Mouse (Mus musculus) Patski (cell line): Measurements from ENCODE around the gene Strada. TPM values are rescaled to one million over a fixed set of nuclear protein-coding genes. Genes with fewer than 3 reads are reported as not detected.

Source experiments
- ATAC-seq: fragments of 100-300 bp; one replicate; pipeline ENCODE4 v1.8.0; 2021
- CTCF ChIA-PET: fragments of 350-600 bp; sonication (Branson Sonifier 250); formaldehyde crosslinking; loops from one replicate; lab custom pipeline; 2022; ENCODE audit warnings: inconsistent platforms; lab: Charles Lee
- POLR2A ChIA-PET: fragments of 350-600 bp; sonication (Branson Sonifier 250); formaldehyde crosslinking; loops from one replicate; lab custom pipeline; 2022; ENCODE audit warnings: antibody characterized with exemption, inconsistent platforms; lab: Charles Lee
- DNase-seq: peaks from one replicate; pipeline ENCODE4 v3.0.0-alpha.2; 2011; ENCODE audit warnings: low read depth, low spot score
- H3K27me3 ChIP-seq: fragments of 371-371 bp; one replicate; pipeline ENCODE4 v1.5.1; 2021
- CTCF ChIP-seq: fragments of 100-300 bp; IDR thresholded peaks from one replicate; pipeline ENCODE4 v1.5.1; 2021
- in situ Hi-C: fragments of 300-500 bp; cut with MboI; formaldehyde crosslinking; loops from 3 replicates; pipeline ENCODE4 v1.11.1; 2018; ENCODE audit warnings: low pct_unique_long_range_greater_than_20kb, mixed read lengths
- polyA plus RNA-seq: library from polyadenylated mRNA; unstranded; gene quantifications from one replicate; pipeline ENCODE4 v1.2.3, GENCODE M21; 2021

Strada gene
- polyA plus RNA-seq, 1 experiment from 2014 or later: 23.3 TPM

DNA sequence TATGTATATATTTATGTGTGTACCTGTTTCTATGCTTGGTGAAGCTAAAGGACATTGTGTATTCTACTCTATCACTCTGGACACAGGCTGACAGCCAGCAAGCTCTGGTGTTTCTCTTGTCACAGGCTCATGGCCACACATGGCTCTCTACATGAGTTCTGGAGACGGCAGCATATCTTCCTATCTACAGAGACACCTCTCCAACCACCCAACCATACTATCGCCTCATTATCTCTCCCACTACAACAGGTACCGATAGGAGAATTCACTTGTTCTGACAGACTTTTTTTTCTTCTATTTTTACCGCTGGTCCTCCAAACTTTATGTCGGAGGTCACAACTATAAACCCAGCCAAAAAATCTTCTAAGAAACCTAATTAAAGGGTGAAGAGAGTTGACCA is 9.7 kb downstream of the Strada start:
- in situ Hi-C loops: no loop called here
- CTCF ChIA-PET: no interaction called here
- ATAC-seq: no peak
- no peaks in the 10 kb centered on the region for H3K27me3 ChIP-seq
- TF ChIP-seq CTCF: no peak
- POLR2A ChIA-PET: interaction anchor here (1.1 kb wide), 1 partner anchor 16 kb away, joined by 3 read pairs; no protein-coding TSS in a partner anchor
- DNase-seq: no peak

GRCm38 (mm10) chr11:106191716-106192115 is 10.3 kb downstream of the Strada start:
- in situ Hi-C loops: no loop called here
- ChIA-PET POLR2A (no interaction called here), CTCF (no interaction called here)
- DNase-seq (no peak), ATAC-seq (no peak)
- H3K27me3 ChIP-seq: no peaks in the 10 kb centered on the region
- no peak for TF ChIP-seq CTCF

DNA sequence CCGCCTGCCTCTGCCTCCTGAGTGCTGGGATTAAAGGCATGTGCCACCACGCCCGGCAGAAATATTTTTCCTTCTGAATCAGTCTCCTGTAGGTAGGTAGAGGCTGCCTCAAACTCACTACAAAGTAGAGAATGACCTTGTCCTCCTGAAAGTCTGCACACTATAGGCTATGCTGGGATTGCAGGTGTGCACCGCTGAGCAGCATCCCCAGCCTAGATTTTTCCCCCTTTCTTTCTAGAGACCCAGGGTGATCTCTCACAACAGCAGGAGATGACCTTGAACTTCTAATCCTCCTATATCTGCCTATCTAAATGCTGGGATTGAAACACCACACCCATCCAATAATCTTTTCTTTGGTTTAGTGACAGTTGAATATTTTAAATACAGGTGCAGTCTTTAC is 14.6 kb downstream of the Strada start:
- TF ChIP-seq CTCF: no peak

GRCm38 (mm10) chr11:106180449-106180801 is 21.5 kb downstream of the Strada start:
- no peak for TF ChIP-seq CTCF
- ChIA-PET POLR2A (no interaction called here), CTCF (no interaction called here)
- no peak for ATAC-seq
- H3K27me3 ChIP-seq: no peaks in the 10 kb centered on the region
- in situ Hi-C loops: no loop called here
- DNase-seq: no peak

More for the DNA sequence above, 14.6 kb downstream of the Strada start:
- DNase-seq (no peak), ATAC-seq (no peak)
- in situ Hi-C loops: no loop called here
- ChIA-PET POLR2A (no interaction called here), CTCF (no interaction called here)
- no peaks in the 10 kb centered on the region for H3K27me3 ChIP-seq

DNA sequence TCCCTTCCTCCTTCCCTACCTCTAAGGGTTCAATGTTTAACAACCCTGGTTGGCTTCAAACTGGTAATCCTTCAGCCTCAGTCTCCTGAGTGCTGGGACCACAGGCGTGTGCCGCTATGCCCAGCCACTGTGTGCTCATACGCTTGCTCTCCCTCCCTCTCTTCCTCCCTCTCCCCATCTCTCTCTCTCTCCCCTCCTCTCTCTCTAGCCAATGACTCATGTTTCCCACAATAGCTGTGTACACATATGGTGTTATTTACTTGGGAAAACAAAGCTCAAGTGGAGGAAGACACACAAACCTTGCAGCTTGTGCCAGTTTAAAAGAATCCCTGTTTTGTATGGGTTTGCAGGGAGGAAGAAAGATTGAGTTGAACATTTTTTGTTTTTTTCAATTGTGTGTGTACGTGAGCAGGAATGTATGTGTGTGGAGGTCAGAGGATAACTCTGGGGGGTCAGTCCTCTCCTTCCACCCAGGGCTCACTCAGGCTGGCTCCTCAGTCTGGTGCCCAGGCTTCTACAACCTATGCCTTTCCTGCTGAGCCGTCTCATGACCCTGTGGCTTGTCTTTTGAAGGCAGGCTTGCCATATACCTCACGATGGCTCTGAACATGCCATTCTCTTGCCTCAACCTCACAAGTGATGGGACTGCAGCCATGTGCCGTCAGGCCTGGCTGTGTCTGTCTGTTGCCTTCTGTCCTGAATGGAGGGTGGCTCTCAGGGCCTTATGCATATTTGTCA is 22.1 kb downstream of the Strada start:
- CTCF ChIA-PET: no interaction called here

GRCm38 (mm10) chr11:106178036-106178782 is 23.8 kb downstream of the Strada start:
- no peaks in the 10 kb centered on the region for H3K27me3 ChIP-seq
- ChIA-PET POLR2A (no interaction called here), CTCF (interaction anchor here (1.0 to 1.6 kb wide), 3 partner anchors 8 to 74 kb away, joined by 3 to 4 read pairs (median 3); no protein-coding TSS in a partner anchor)
- no peak for ATAC-seq
- no peak for TF ChIP-seq CTCF
- in situ Hi-C loops: no loop called here
- DNase-seq: no peak

More for the DNA sequence above, 22.1 kb downstream of the Strada start:
- no peak for TF ChIP-seq CTCF
- in situ Hi-C loops: no loop called here
- no peaks in the 10 kb centered on the region for H3K27me3 ChIP-seq
- DNase-seq: no peak
- no peak for ATAC-seq
- POLR2A ChIA-PET: no interaction called here

DNA sequence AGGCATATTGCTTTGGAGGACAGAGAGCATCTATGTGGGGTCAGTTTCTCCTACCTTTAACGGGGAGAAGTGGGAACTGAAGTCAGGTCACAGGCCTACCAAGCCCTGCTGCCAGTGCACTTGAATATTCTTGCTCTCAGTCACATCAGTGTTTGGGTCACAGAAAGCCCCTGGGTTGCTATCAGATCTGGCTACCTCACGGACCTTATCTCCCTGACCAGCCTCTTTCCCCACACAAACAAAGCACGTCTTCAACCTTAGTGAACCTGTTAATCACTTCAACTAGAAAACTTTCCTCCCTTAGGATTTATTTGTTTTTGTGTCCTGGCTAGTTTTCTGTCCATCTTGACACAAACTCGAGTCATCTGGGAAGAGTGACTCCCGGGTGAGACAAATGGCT is 25.6 kb downstream of the Strada start:
- CTCF ChIA-PET: interaction anchor here (1.4 kb wide), 1 partner anchor 16 kb away, joined by 4 read pairs; the partner anchor contains the start of genes Gm10840 and Limd2
- no peak for TF ChIP-seq CTCF
- H3K27me3 ChIP-seq: no peaks in the 10 kb centered on the region
- in situ Hi-C loops: no loop called here
- POLR2A ChIA-PET: interaction anchor here (1.0 kb wide), 1 partner anchor 16 kb away, joined by 3 read pairs; no protein-coding TSS in a partner anchor
- DNase-seq (no peak), ATAC-seq (no peak)

GRCm38 (mm10) chr11:106175081-106175480 is 26.9 kb downstream of the Strada start:
- ChIA-PET POLR2A (no interaction called here), CTCF (interaction anchor here (1.4 kb wide), 1 partner anchor 14 kb away, joined by 4 read pairs; the partner anchor contains the start of genes Gm10840 and Limd2)
- in situ Hi-C loops: no loop called here
- no peak for ATAC-seq
- DNase-seq: no peak
- no peaks in the 10 kb centered on the region for H3K27me3 ChIP-seq
- TF ChIP-seq CTCF: no peak

- no peak for TF ChIP-seq CTCF
- H3K27me3 ChIP-seq: no peaks in the 10 kb centered on the region
- in situ Hi-C loops: no loop called here
- ChIA-PET POLR2A (no interaction called here), CTCF (no interaction called here)
- ATAC-seq (no peak), DNase-seq (no peak)
These were observed 27.6 kb downstream of the Strada start for GRCm38 (mm10) chr11:106174372-106174771.

DNA sequence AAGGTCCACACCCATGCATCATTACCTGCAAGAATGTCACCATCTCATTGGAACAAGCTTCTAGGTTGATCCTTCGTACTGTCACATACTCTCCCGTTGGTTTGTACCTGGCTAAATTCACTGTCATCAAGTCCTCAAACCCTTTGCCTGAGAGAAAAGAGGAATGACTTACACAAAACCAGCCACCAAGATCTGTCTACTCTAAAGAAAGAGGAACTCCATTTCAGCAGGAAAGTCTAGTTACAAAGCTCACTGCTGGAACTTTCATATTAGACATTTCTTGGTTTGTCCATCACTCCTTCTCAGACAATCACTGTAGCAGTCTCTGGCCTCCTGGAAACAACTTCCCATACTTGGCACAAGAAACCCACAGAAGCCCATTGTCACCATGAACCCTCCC is 28.7 kb downstream of the Strada start:
- ChIA-PET POLR2A (no interaction called here), CTCF (interaction anchor here (1.2 kb wide), 1 partner anchor 16 kb away, joined by 3 read pairs; no protein-coding TSS in a partner anchor)
- H3K27me3 ChIP-seq: no peaks in the 10 kb centered on the region
- DNase-seq: no peak
- no peak for ATAC-seq
- no peak for TF ChIP-seq CTCF
- in situ Hi-C loops: no loop called here
